Mouse (Mus musculus) layer of hippocampus, adult 9-10 months (tissue): Measurements from ENCODE around the gene Gins1.
"Not testable (repeated sequence)": the region's sequence is repeated elsewhere in the genome, so short reads cannot be mapped to it uniquely, and the experiment has no call there.

Experiments used
- DNase-seq: peaks from one replicate; pipeline ENCODE4 v3.0.0; 2022; ENCODE audit warnings: low spot score

Gins1 gene

DNA sequence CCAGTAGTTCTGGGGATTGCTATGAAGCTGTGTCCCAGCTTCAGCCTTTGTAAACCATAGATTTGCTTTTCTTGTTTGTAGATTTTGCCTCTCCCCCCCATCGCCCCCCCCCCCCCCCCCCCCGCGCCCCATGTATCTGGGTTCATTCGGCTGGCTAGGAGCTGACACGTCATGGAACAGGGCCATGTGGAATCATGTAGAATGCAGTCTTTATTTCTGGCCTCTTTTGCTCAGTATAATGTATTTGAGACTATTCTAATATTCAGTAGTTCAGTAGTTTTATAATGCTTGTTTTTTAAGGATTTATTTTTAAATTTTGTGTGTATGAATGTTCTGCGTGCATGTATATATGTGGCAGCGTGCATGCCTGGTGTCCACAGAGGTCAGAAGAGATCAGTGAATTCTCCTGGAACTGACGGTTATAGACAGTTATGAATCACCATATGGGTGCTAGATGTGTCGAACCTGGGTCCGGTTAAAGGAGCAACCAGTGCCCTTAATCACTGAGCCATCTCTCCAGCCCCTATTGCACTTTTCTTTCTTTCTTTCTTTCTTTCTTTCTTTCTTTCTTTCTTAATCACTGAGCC lies 5.2 kb downstream of the Gins1 start:
- DNase-seq, result no peak

DNA sequence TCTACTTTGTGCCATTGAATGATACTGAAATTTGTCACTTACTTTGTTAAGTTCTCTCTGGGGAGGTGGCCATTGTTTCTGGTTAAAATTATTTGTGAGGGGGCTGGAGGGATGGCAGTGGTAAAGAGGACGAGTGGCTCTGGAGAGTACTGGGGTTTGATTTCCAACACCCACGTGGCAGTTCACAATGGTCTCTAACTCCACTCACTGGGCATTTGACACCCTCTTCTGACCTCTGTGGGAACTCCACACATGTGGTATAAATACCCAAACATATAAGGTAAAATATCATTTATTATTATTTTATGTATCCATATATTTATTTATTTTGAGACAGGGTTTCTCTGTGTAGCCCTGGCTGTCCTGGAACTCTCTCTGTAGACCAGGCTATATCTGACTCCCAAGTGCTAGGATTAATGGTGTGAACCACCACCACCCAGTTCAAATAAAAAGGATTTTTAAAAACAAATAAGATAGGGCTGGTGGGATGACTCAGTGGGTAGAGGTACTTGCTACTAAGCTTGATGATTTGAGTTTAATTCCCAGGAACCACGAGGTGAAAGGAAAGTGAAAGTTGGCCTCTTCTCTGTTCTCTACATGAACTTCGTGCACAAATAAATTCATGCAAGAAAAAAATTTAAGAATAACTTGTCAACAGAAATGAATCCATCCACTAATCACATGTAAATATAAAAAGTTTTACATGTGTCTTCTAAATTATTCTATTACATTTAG lies 9.7 kb downstream of the Gins1 start:
- DNase-seq, result no peak

DNA sequence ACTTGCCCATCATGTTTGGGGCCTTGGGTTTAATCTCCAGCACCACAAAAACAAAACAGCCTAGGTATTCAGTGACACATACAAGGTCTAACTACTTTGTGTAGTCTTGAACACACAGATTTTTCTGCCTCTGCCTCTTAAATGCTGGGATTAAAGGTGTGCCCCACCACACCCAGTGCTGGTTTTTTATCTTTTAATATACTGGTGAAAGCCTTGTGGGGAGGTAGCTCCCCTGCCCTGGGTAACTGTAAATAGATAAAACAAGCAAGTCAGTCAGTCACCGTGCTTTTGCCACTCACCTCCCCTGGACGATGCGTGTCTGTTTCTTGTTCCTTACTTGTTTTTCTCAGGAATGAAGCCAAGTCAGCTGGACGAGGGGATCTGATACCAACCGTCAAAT lies 10.6 kb downstream of the Gins1 start:
- DNase-seq, result no peak

DNA sequence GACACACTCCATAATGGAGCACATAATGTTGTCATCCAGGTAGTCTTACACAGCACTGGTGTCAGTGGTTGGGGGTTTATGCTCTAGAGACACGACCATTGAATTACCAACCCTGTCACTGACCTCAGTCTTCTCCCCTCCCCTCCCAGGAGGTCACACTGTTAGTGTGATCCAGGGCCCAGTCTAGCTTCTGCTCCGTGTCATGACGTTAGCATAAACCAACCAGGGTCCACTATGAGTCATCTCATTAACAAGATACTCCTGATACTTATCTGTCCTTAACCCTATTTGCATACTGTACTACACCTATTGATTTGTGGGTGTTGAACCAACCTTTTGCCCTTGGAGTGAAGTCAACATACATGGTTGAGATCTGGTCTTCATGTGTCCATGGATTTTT lies 13.5 kb downstream of the Gins1 start:
- no peak for DNase-seq

DNA sequence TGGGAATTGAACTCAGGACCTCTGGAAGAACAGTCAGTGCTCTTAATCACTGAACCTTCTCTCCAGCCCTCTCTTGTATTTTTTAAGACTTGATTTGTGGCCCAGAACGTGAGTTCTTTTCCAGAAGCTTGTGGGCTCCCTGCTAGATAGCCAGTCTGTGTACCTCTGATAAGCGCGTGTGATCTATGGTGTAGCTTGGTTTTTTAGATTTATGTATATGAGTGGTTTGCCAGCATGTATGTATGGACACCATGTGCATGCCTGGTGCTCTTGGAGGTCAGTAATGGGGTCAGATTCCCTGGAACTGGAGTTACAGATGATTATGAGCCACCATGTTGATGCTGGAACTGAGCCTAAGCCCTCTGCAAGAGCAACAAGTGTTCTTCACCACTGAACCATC lies 15.3 kb downstream of the Gins1 start:
- DNase-seq, result no peak

DNA sequence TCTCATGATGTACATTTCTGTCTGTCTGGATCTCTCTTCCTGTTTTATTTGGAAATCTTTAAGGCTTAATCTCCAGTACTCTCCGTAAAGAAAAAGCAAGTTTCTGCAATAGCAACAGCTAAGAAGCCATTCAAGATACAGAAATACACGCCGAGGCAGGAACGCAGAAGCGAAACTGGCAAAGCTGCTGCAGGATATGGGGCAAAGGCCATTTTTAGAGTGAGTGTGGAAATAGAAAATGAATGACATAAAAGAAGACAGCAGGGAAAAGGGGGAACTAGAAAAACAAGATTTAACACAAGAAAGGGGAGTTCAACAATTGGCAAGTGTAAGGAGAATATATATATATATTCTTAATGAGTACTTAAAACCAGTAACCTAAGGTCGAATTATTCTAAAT lies 16.5 kb downstream of the Gins1 start:
- no peak for DNase-seq

- no peak for DNase-seq
These were observed 17.0 kb downstream of the Gins1 start for GRCm38 (mm10) chr2:150922165-150922564.

DNA sequence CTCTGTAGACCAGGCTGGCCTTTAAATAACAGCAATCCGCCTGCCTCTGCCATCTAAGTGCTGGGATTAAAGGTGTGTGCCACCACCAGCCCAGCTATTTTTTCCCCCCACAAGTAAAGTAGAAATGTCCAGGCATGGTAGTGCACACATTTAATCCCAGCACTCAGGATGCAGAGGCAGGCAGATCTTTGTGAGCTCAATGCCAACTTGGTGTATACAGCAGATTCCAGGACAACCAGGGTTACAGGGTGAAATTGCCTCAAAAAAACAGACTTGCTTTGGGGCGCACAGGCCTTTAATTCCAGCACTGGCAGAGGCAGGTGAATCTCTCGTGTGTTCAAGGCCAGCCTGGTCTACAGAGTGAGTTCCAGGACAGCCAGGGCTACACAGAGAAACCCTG lies 17.8 kb downstream of the Gins1 start:
- no peak for DNase-seq

DNA sequence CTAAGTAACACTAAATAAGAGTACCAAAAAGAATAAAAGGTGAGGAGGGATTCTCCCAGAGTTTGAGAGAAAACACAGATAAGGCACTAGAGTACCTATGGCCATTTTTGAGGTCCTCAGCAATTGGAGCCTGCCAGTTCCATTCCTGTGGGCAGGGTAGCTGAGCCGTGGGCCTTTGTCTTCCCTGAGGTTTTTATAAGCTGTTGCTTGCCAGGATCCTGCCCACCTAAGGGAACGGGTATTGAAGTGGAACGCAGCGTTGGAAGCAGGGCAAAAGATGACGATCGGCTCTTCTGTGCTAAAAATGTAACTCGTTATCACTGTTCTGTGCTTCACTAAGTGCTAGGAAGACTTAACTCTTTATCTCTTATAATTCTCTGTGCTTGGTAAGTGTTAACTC lies 18.3 kb downstream of the Gins1 start:
- DNase-seq, result no peak

DNA sequence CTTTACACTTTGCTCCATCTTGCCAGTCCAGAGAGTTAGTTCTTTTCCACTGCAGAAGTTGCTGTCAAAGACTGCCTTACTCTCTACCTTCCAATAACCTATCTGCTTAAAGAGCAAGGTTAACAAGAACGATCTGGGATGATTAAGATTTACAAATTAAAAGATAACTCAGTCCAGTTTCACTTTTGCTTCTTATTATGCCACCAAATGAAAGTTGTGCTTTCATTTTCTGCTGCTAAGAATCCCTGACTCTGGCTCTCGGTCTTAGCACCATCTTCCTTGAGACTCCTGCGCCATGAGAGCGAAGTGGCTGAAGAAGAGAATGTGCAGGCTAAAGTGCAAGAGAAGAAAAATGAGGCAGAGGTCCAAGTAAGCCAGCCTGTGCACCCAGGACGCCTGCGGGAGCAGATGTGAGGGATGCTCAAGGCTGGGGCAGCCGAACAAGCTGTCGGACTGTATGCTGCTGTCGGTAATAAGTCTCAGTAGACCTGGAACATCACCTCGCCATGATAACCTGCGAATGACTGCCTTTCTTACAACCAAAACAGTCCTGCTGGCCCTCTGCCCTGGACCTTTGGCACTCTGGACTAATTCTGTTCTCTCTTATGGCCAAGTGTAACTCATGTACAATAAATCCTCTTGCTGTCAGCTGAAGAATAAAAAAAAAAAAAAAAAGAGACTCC lies 22.0 kb downstream of the Gins1 start:
- no peak for DNase-seq

GRCm38 (mm10) chr2:150929156-150929555 lies 24.0 kb downstream of the Gins1 start:
- DNase-seq, result no peak

DNA sequence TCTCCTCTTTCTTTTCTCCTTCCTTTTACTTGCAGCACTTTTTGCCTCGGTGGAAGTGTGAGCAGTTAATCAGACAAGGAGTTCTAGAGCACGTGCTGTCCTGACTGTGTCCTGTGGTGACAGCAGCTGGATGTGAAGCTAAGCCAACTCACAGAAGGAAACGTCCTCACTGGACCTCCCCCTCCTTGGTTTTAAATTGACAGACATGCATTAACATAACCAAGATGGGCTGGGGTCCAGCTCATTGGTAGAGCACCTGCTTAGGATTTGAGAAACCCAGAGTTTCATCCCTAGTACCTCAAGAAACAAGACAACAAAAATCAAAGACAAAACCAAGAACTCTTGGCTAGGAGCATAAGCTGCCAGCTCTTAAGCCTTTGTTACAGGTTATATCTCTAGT lies 25.6 kb downstream of the Gins1 start:
- no peak for DNase-seq

GRCm38 (mm10) chr2:150933482-150933881 lies 28.3 kb downstream of the Gins1 start:
- DNase-seq, result no peak

DNA sequence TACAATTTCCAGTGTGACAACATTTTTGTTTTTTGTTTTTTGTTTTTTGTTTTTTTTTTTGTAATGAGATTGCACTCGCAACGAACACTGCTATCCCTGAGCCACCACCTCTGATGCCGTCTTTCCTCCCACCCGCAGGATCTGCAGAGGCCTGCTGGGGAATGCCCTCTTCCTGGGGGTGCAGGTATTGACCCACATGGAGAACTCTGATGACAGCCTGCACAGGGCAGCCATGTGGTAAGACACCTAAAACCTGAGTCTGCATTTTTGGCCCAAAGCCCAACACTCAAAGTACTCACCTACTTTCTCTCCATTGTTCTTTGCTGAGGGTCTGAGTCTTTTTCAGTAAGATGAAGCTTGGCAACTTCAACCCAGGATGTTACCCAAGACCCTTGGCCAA lies 29.5 kb downstream of the Gins1 start:
- DNase-seq, result no peak

DNA sequence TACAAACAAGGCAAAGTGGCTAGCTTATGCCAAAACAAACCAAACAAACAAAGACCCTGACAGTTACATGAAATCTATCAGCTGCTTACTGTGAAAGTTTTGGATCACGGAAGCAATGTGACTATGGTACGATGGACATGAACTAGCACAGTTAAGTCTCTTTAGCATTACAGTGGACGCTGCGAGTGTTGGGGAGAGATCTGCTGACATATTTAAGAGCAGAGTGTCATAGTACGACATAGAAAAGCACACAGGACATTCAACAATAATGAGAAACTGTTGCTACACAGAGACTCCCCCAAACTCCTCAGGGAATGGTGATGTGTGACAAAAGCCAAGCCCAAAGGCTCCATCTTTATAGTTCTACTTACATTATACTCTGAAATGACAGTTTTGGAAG lies 38.8 kb downstream of the Gins1 start:
- DNase-seq, result no peak

DNA sequence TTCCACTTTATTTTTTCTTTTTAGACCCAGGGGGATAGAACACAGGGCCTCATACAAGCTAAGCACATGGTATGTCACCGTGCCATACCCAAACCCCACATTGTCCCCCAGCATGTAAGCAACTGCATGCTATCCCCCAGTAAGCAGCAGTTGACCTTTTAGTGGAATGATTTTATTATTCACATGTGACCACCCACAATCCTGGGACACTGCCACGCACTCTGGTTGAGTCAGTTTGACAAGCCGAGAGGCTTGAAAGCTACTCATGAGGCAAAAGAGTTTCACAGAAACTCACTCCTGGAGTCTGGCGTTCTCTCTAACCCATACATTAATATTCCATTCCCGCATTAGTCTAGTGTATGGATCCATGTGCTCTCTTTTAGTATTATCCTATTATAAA lies 42.1 kb downstream of the Gins1 start:
- not testable (repeated sequence) for DNase-seq

DNA sequence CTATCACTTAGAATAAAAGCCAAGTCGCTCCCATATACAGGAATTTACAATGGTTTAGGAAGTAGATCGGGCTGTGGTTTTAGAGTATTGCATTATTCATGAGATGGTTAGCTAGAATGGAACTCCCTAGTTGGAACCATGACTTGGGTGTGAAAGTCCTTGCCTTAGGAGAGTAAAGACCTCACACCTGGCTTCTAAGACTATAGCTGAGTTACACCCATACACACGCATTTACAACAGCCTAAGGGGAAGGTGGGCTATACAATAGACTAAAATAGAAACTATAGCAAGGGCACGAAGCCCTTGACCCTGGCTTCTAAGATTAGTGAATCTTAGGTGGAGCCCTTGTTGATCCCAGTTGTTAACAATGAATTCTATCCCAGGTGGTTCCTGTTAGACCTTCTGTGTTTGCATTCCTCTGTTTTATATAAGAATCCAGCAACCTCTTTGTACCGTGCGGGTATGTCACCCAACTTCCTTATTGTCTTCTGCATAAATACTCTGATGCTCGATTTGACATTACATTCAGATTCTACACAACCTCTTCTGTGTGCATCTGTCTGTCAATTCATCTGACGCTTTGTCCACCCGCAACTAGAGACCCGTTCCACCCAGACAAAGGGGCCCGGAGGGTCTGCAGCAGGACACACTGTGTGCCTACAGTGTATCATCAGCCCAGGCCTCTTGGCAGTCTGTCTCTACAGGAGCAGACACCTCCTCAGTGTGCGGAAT lies 42.8 kb downstream of the Gins1 start:
- DNase-seq, result not testable (repeated sequence)

GRCm38 (mm10) chr2:150948786-150949185 lies 43.6 kb downstream of the Gins1 start:
- no peak for DNase-seq

GRCm38 (mm10) chr2:150949652-150950051 lies 44.5 kb downstream of the Gins1 start:
- DNase-seq, result no peak

- no peak for DNase-seq
These were observed 44.9 kb downstream of the Gins1 start for GRCm38 (mm10) chr2:150950056-150950455.

- DNase-seq, result no peak
These were observed 46.0 kb downstream of the Gins1 start for GRCm38 (mm10) chr2:150951201-150951600.

DNA sequence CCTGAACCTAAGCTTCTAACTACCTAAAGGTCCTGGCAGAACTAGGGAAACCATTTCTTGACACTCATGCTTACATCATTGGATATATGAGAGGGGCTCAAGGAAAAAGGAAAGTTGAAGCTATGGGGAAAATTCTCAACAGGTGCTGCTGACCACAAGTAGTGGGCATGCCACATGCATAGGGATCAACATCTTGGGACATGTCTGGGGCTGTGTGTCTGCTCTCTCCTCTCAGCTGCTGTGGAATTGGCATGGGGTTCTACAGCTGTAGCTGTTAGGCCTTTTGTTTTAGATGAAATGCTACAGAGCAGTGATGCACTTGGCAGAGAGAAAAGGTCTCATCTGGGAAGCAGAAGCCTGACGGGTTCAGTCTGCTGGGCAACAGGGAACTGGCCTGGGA lies 50.7 kb downstream of the Gins1 start:
- no peak for DNase-seq

- DNase-seq, result peak; percentile 8
These were observed 54.3 kb downstream of the Gins1 start for GRCm38 (mm10) chr2:150959521-150959920.
